Mouse (Mus musculus) T-helper 17 cell (primary cell): ENCODE results near the gene Fkbp6.

ENCODE experiments used
- in situ Hi-C, 2 experiments: fragments of 300-600 bp; cut with MboI, MseI; formaldehyde crosslinking; loops; 1 replicate in 1 of 2; 2 replicates in 1 of 2; pipeline ENCODE4 v1.15.1; 2025; ENCODE audit warnings: high pct_unique_total_duplicates in 2 of 2

Gene Fkbp6

DNA sequence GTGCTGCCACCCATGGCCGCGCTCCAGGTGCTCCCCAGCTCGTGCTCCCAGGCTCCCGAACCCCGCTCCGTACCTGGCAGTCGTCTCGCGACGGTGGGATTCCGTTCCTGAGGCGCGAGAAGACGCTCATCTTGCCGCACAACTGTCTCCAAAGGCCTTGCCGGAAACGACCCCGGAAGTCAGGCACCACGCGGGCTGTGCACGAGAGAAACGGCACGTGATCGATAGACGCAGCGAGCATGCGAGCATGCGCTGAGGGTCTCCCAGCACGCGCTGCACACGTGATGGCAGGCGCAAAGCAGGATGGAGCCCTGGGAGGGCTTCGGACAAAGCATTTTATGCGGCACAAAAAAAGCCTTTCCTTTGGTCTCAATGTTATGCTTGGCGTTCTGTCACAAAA lies at the start of gene Fkbp6:
Gene Fkbp6 (minus strand): TSS at position 183 of the 400 bp plus-strand sequence.
- in situ Hi-C loops, result no loop called here

DNA sequence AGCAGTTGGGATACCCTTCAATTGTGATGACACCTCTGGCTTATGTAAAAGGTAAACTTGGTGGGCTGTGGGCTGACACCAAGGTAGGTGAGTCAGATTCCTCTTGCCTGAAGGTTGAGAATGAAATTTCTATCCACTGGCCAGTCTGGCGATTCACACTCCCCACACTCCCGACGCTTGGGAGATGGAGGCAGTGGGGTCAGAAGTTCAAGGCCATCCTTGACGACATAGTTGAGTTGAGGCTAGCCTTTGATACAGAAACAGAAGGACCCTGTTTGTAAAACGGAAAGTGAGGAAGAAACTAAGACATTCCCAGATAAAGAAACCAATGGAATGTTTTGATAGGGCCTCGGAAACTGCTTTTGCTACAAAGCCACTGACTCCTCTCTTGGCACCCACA lies 49.5 kb upstream of the Fkbp6 start:
- in situ Hi-C loops, result loop anchor here in 1 of 2 experiments (5.0 kb wide), 1 partner anchor 558 kb away; no protein-coding TSS in a partner anchor

DNA sequence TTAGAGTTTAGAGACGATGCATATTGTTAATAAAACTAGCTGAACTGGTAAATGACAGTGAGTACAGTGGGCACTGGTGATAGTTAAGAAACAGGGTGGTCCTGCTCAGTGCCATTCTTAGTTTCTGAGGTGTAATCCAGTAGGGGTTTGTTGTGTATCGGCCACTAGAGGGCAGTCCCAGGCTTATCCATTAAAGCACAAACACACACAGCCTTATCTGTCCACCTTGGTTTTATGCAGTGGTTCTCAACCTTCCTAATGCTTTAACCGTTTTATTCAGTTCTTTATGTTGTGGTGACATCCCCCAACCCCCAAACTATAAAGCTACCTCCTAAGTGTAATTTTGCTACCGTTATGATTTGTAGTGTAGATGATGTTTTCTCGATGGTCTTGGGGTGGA lies 46.0 kb upstream of the Fkbp6 start:
- in situ Hi-C loops, result loop anchor here in 1 of 2 experiments (5.0 kb wide), 1 partner anchor 561 kb away; no protein-coding TSS in a partner anchor

DNA sequence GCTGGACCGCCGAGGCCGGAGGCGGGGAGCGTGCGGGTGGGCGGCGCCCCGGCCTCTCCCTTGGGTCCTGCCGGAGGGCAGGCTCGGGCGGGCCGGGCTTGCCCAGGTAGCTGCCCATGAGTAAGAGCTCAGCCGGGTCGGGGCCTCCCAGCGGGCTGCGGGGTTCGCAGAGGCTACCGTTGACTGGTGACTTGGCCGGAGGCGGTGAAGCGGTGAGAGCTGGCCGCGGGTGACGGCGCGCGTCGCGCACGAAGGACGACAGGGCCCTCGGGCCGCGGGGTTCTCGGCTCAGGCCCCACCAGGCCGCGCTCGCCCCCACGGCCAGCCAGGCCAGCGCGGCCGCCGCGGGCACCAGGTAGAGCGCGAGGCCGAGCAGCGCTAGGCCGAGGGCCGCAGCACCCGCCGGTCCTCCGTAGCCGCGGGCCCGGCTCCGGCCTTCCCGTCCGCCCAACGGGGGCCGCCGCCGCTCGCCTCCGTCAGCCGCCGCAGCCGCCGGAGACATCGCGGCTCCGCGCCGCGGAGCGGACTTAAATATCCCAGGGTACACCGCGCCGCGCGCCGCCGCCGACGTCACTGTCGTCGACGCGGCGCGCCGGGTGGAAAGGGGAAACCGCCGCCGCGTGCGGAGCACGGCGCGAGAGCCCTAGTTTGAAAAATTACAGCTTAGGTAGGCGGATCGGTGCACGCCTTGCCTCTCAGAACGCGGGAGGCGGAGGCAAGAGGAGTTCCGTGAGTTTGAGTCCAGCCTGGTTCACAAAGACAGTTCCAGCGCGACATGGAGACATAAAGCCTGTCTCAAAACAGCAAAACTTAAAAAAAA lies 44.4 kb upstream of the Fkbp6 start, which contains the start of gene Pom121:
Gene Pom121 (minus strand): TSS at position 543 of the 820 bp plus-strand sequence.
- in situ Hi-C loops, result no loop called here

DNA sequence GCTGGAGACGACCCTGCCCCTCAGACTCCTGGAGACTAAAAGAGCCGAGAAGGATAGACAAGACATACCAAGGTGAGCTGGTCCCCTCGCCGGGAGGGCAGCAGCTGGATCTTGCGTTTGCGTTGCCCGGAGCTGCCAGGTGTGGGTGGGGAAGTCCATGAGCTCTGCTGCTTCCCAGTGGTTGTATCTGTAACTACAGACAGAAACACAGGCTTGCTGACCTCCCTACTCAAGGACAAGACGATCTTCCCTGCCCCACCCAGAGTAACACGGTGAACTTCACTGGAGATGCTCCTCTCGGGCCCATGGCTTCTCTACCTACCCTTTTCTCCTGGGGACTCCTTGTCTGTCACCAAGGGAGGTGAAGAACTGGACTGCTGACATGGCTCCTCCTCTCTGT lies 33.9 kb upstream of the Fkbp6 start:
- in situ Hi-C loops, result no loop called here

DNA sequence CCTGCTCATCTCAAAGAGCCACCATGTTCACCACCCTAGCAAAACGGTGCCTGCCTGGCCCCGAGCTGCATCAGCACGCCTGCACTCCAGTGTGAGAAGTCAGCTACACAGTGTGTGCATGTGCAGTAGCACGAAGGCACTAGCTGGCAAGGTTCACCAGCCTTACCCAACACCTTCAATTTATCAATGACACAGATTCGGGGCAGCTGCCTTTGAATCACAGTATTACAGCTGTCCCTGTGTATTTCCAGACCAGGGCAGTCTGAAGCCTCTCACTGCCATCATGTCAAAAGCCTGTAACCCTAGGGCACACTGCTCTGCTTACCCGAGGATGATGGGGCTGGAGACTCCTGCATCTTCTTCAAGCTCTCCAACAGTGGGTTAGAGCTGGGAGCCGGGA lies 32.9 kb upstream of the Fkbp6 start:
- in situ Hi-C loops, result no loop called here

DNA sequence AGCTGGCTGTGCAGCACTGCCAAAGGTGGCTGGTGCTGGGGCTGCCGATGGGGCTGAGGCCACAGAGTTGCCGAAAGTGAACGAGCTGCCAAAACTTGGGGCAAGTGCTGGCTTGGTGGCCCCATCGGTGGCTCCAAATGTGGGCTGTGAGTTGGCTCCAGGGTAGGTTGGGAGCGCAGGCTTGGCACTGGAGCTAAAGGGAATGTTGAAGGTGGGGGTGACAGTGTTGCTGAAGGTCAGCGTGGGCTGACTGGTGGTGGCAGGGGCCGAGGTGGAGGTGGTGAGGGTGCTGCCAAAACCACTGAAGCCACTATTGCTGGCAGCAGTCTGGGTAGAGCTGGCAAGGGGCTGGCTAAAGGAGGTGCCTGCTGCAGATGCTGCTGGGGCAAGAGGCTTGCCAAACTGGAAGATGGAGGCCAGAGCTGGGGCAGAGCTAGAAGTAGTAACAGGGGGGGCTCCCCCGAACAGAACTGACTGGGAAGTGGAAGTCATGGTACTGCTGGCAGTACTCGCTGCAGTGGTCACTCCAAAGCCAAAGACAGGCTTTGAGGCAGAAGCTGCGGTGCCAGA lies 31.6 kb upstream of the Fkbp6 start:
- in situ Hi-C loops, result no loop called here

DNA sequence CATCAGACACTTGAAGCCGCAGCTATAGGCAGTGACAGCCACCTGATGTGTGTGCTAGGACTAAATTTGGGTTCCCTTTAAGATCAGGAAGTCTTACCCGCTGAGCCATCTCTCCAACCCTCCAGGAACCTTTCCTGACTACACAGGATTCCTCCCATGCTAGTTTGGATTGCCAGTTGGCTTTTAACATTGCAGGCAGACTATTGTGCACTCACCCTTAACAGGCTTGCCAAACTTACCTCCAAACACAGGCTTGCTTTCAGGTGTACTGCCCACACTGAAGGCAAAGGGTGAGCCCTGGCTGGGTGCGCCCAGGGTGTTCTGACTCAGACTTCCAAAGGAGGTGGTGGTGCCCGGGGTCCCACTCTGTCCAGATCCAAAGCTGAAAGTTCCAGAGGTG lies 30.8 kb upstream of the Fkbp6 start:
- in situ Hi-C loops, result no loop called here

DNA sequence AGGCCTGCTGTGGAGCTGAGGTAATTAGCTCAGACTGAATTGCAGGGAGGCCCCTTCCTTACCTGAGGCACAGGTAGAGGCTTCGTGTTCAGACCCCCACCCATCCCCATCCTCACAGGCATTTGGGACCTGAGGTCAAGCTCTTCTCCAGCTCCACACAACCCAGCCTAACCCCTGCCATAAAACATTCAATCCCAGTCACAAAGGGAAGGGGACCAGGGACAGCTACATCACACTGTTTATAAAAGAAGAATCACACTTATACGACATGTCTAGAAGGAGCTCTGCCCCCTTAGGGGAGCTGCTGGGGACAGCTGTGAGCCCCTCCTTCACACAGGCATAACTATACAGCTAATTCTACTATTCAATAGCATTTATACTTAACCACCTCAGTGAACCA lies 26.5 kb upstream of the Fkbp6 start:
- in situ Hi-C loops, result loop anchor here in 1 of 2 experiments (10.0 kb wide), 1 partner anchor 152 kb away; no protein-coding TSS in a partner anchor

DNA sequence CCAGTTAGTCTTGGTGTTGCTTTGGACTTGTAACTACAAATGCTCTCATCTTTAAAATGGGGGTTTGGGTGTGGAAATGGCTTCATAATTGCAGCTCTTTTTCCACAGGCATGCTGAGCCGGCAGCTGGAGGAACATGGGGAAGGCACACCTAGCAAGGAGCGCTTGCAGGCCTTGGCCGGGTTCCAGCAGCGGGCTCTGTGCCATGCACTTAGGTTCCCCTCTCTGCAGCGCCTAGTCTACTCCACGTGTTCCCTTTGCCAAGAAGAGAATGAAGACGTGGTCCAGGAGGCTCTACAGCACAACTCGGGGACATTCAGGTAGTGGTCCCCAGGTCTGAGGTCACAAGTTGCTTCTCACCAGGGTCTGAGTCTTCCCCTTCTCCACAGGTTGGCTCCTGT lies 25.3 kb upstream of the Fkbp6 start:
- in situ Hi-C loops, result loop anchor here in 1 of 2 experiments (10.0 kb wide), 1 partner anchor 150 kb away; no protein-coding TSS in a partner anchor

DNA sequence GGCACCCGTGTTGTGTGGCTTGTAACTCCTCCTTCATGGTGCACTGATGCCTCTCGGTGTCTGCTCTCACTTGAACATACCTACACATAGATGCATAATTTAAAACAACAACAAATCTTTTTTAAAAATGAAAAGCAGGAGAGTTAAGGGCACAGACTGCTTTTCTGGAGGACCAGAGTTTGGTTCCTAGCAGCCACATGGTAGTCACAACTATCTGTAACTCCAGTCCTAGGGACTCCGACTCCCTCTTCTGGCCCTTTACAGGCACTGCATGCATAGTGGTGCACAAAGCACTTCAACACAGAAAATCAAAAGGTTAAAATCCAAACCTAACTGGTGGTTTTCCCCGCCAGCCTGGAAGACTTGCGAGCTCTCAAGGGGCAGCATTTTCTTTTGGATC lies 23.8 kb upstream of the Fkbp6 start:
- in situ Hi-C loops, result loop anchor here in 1 of 2 experiments (10.0 kb wide), 1 partner anchor 149 kb away; no protein-coding TSS in a partner anchor

DNA sequence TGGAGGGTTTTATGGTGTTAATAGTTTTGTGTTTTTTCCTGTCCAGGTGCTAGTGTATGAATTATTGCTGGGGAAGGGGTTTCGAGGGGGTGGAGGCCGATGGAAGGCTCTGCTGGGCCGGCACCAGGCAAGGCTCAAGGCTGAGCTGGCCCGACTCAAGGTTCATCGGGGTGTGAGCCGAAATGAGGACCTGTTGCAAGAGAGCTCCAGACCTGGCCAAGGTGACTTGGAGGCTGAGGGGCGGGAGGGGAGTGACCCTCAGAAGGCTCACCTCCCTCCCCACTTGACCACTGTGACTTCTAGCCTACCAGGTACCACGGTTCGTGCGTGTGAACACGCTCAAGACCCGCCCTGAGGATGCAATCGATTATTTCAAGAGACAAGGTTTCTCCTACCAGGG lies 21.4 kb upstream of the Fkbp6 start:
- in situ Hi-C loops, result loop anchor here in 1 of 2 experiments (10.0 kb wide), 1 partner anchor 146 kb away; no protein-coding TSS in a partner anchor

DNA sequence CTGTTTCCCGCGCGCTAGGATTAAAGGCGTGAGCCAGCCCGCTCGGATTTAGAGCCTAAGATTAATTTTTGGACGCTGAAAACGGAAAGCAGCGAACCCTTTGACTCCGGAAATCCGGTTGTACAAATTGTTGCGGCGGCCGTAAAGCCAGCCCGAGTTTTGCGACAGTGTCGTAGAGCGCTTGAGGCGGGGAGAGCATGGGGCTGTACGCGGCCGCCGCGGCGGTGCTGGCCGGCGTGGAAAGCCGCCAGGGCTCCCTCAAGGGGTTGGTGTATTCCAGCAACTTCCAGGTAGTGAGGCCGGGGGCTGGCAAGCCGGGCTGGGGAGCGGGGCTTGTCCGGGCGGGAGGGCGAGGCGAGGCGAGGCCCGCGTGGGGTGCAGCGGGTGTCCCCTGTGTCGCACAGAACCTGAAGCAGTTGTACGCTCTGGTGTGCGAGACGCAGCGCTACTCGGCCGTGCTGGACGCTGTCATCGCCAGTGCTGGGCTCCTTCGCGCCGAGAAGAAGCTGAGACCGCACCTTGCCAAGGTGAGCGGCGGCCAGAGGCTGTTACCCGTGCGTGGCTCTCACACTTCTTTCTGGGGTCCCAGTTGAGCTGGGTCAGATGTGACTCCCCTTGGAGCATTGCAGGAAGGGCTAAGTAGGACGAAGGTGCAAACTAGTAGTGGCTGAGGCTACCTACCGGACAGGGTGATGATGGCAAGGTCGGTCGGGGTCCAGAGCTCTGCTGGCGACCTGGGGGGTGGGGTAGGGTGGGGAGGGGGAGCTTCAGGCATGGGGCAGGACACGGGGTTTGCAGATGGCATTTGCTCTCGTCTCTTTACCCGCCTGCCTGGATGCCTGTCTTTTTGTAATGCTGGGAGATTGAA lies 20.2 kb upstream of the Fkbp6 start, which contains the start of gene Nsun5:
Gene Nsun5 (plus strand): TSS at position 167 of the 868 bp plus-strand sequence.
- in situ Hi-C loops, result loop anchor here in 1 of 2 experiments (10.0 kb wide), 3 partner anchors 145 to 785 kb away; partner anchors contain the start of gene Rfc2

DNA sequence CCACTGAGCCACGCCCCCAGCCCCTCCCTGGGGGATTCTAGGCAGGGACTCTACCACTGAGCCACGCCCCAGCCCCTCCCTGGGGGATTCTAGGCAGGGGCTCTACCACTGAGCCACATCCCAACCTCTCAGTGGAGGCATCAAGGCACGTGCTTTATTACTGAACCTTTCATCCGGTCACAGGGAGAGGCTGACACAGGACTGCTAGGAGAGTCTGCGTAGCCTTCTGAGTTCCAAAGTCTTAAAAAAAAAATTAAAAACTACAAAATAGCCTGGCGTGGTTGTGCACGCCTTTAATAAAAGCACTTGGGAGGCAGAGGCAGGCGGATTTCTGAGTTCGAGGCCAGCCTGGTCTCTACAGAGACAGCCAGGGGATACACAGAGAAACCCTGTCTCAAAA lies 19.4 kb upstream of the Fkbp6 start:
- in situ Hi-C loops, result loop anchor here in 1 of 2 experiments (10.0 kb wide), 2 partner anchors 254 to 784 kb away; partner anchors contain the start of gene Rfc2

DNA sequence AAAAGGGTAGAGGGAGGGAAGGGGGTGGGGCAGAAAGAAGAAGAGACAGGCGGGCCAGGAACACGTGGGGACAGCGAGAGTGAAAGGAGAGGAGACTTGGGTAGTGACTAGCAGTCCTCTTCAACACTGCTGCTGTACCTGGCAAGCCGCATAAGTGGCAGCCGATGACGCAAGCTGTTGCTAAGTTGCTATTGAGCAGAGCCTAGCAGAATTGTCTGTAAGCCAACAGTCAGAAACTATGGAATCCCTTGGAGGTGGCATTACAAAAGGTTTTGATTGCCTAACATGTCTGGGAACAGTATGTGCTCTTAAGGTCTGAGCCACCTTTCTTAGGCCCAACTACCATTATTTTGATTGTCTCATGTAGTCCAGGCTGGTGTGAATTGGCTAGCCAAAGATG lies 18.5 kb upstream of the Fkbp6 start:
- in situ Hi-C loops, result loop anchor here in 1 of 2 experiments (10.0 kb wide), 2 partner anchors 254 to 784 kb away; partner anchors contain the start of gene Rfc2

DNA sequence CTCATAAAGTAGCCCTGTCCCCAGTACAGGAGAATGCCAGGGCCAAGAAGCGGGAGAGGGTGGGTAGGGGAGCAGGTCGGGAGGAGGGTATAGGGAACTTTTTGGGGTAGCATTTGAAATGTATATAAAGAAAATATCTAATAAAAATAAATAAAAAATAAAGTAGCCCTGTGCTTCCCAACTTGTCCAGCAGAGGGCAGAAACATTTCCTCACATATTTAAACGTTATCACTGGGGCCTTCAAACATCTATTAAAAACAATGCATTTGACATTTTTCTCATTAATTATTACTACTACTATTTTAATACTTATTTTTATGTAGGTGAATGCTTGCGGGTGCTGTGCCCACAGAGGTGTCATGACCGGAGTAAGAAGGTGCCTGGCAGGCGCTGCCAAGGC lies 18.0 kb upstream of the Fkbp6 start:
- in situ Hi-C loops, result loop anchor here in 1 of 2 experiments (10.0 kb wide), 2 partner anchors 253 to 783 kb away; partner anchors contain the start of gene Rfc2

DNA sequence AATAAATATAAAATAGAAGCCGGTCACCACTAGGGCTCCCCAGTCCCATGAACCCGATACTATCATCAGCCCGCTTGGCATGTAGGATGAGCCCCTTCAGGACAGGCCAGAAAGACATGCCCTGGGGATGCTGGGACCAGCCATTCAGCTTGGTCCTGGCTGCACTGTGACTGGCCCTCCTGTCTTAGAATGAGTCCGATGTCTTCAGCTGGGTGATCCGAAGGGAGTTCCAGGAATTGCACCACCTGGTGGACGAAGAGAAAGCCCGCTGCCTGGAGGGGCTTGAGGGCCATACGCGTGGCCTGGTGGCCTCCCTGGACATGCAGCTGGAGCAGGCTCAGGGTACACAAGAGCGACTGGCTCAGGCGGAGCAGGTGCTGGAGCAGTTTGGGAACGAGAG lies 13.7 kb upstream of the Fkbp6 start:
- in situ Hi-C loops, result loop anchor here in 1 of 2 experiments (10.0 kb wide), 2 partner anchors 249 to 779 kb away; partner anchors contain the start of gene Rfc2

DNA sequence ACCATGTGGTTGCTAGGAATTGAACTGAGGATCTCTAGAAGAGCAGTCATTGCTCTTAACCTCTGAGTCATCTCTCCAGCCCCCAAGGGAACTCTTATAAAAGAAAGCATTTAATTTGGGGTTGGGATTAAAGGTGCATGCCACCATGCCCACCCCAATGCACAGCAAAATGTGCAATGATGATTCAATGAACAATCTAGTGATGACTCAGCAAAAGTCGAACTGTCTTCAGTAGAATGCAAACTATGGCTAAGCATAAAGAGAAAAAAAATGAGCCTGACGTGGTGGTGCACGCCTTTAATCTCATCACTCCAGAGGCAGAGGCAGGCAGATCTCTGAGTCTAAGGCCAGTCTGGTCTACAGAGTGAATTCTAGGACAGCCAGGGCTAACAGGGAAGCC lies 12.7 kb upstream of the Fkbp6 start:
- in situ Hi-C loops, result loop anchor here in 1 of 2 experiments (10.0 kb wide), 2 partner anchors 248 to 778 kb away; partner anchors contain the start of gene Rfc2

DNA sequence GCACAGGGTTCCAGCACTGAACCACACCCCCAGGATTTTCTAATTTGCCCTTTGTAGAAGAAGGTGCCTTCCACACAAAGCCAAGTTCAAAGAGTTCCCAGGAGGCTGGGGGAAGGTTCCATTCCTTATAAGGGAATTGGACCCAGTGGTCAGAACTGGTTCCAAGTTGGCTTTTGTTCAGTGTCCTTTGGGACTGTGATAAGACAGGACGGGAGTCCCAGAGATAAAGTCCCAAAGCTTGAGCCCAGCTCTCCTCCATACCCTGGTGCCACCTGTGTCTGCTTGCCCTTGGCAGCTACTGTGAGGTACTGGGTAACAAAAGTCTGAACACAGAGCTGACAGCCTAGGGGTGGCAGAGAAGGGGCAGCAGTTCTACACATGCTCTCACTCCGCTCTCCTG lies 9.9 kb upstream of the Fkbp6 start:
- in situ Hi-C loops, result loop anchor here in 1 of 2 experiments (10.0 kb wide), 2 partner anchors 245 to 775 kb away; partner anchors contain the start of gene Rfc2

DNA sequence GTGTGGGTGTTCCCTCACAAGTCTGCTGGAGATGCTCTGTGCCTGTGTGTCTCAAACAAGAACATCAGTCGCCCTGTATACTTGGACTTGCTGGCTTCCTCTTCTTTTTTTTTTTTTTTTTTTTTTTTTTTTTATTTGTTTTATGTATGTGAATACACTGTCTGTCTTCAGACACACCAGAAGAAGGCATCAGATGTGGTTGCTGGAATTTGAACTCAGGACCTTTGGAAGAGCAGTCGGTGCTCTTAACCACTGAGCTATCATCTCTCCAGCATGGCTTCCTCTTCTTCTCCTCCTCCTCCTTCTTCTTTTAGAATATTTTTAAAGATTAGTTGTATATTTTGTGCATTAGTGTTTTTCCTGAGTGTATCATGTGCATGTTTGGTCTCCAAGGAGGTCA lies 7.7 kb upstream of the Fkbp6 start:
- in situ Hi-C loops, result no loop called here

DNA sequence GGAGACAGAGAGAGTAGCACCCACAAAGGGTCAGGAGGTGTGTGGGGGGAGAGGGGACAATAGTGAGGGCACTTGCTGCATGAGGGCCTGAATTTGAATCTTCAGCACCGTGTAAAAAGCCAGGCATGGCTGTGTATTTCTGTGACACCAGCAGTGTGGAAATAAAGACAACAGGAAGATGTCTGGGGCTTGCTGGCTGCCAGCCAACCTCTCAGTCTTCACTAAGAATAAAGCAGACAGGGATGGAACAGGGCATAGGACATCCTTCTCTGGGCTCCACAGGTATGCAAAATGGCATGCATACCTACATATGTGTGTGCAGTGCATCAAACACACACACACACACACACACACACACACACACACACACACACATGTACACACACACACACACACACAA lies 6.2 kb upstream of the Fkbp6 start:
- in situ Hi-C loops, result no loop called here
